In the genomic region with DNA sequence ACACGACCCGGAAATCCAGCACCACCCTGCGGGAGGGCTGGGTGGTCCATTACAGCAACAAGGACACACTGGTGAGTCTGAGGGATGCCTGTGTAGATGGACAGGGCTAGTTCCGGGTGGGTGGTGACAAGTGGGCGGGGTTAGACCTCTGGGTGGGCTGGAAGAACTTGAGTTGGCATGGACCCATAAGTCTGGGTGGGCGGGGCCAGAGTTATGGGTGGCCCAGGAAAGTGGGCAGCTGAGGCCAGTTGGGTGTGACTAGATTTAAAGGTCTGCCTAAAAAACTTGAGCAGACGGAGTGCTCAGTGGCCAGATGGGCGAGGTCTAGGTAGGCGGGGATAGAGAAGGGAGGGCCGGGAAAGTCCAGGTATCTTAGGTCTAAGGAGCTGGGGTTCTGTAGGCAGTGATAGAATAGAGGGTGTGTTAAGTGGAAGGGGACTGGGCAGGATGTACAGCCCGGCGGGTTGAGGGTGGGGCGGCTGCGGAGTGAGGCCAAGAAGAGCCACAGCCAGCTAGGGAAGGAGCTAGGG, we compare ENCODE assay signal across 13 mouse cellular contexts. TPM values are rescaled to one million over a fixed set of nuclear protein-coding genes. Genes with fewer than 3 reads are reported as not detected.
DNase-seq lines count a peak whose midpoint lies in the region; ATAC-seq lines count a peak whose summit lies in the region.
"Had no signal": no experiment of that assay in that cellular context is flagged by ENCODE, and none has a peak within 500 bp of the region (broad histone marks: within the 10 kb centered on the region; RNA-seq: fewer than 3 reads in every experiment).

No protein-coding gene starts in this region.

- peak; percentile 53; the same call in 1 of the 2 replicates for ATAC-seq in lung, embryonic 15.5 days (ENCODE audit: borderline replicate concordance, extremely low read depth, low FRiP score, low TSS enrichment)
- ATAC-seq: forebrain, embryonic 13.5 days had no signal

- H3K4me2 ChIP-seq in lung, embryonic 15.5 days, result no peak overlapping the region
- H3K4me2 ChIP-seq: forebrain, embryonic 13.5 days; hindbrain, embryonic 15.5 days; midbrain, embryonic 12.5 days had no signal

- H3K36me3 ChIP-seq in heart, embryonic 10.5 days, result peaks cover 92% of the 10 kb centered on the region
- peaks cover 89% of the 10 kb centered on the region for H3K36me3 ChIP-seq in lung, embryonic 15.5 days

- 83% methylated on average over 14 of the region's 14 CpGs for WGBS in heart, embryonic 10.5 days
- 68% methylated on average over 14 of the region's 14 CpGs for WGBS in lung, embryonic 15.5 days

- 0 out of 2 replicates have a peak, but pooled peaks cover 5% of the 10 kb centered on the region for H3K4me1 ChIP-seq in heart, embryonic 10.5 days
- no peaks in the 10 kb centered on the region for H3K4me1 ChIP-seq in lung, embryonic 15.5 days
- H3K4me1 ChIP-seq: midbrain, embryonic 12.5 days had no signal

- no peaks in the 10 kb centered on the region for H3K27me3 ChIP-seq in heart, embryonic 10.5 days (ENCODE audit: insufficient read depth, poor library complexity, severe bottlenecking)
- H3K27me3 ChIP-seq in lung, embryonic 15.5 days, result no peaks in the 10 kb centered on the region
- H3K27me3 ChIP-seq: forebrain, embryonic 13.5 days; hindbrain, embryonic 15.5 days; midbrain, embryonic 12.5 days had no signal

- H3K27ac ChIP-seq in heart, embryonic 10.5 days, result no peak overlapping the region
- H3K27ac ChIP-seq in lung, embryonic 15.5 days, result no peak overlapping the region
- H3K27ac ChIP-seq: forebrain, embryonic 13.5 days; hindbrain, embryonic 15.5 days; liver, embryonic 14.5 days; midbrain, embryonic 12.5 days had no signal

- H3K4me3 ChIP-seq in heart, embryonic 10.5 days, result no peak overlapping the region
- no peak overlapping the region for H3K4me3 ChIP-seq in lung, embryonic 15.5 days
- H3K4me3 ChIP-seq: forebrain, embryonic 13.5 days; hindbrain, embryonic 15.5 days; midbrain, embryonic 12.5 days had no signal

- no peaks in the 10 kb centered on the region for H3K9me3 ChIP-seq in heart, embryonic 10.5 days
- no peaks in the 10 kb centered on the region for H3K9me3 ChIP-seq in lung, embryonic 15.5 days
- H3K9me3 ChIP-seq: forebrain, embryonic 13.5 days; hindbrain, embryonic 15.5 days; midbrain, embryonic 12.5 days had no signal

- H3K9ac ChIP-seq in lung, embryonic 15.5 days, result no peak overlapping the region
- H3K9ac ChIP-seq: forebrain, embryonic 13.5 days; hindbrain, embryonic 15.5 days; liver, embryonic 14.5 days; midbrain, embryonic 12.5 days had no signal

- peak; percentile 46 to 55 for DNase-seq in heart, adult 18-20 months
- DNase-seq in heart, embryonic 10.5 days (ENCODE audit: low spot score), result no peak
- peak; percentile 31 for DNase-seq in urinary bladder, postnatal 14 days (ENCODE audit: low spot score)
- no peak for DNase-seq in urinary bladder, postnatal 25 days (ENCODE audit: low spot score)
- no peak for DNase-seq in cerebellum, postnatal 10 days
- DNase-seq in layer of hippocampus, postnatal 10 days (ENCODE audit: low spot score in 2 of 2), result no peak
- no peak for DNase-seq in cerebellum, postnatal 14 days
- DNase-seq: cerebellum, adult 11 months had no signal

RNA-seq across cellular contexts. Expression of gene Prkd2, which starts 10.7 kb away (rescaled TPM):
- total RNA-seq in heart, adult 18-20 months (2021), result 10 to 100 TPM; 19.7 to 22.2 TPM
- 8.9 and 9.4 TPM in 2 replicates for polyA plus RNA-seq in heart, embryonic 10.5 days (2016; fragmentation: Nextera tagmentation; extraction: Ambion mirVana)
- 18.9 and 19.7 TPM in 2 replicates for polyA plus RNA-seq in lung, embryonic 15.5 days (2015; fragmentation: Nextera tagmentation; extraction: Ambion mirVana)
- 1 to 10 TPM; 7.5 to 9.9 TPM for total RNA-seq in layer of hippocampus, postnatal 10 days (2021)

RNA-seq across cellular contexts. Expression of gene Dact3, which starts 21.8 kb away (rescaled TPM):
- 1 to 10 TPM; 8.7 to 9.4 TPM for total RNA-seq in heart, adult 18-20 months (2021)
- 5.0 and 7.2 TPM in 2 replicates for polyA plus RNA-seq in heart, embryonic 10.5 days (2016; fragmentation: Nextera tagmentation; extraction: Ambion mirVana)
- polyA plus RNA-seq in lung, embryonic 15.5 days (2015; fragmentation: Nextera tagmentation; extraction: Ambion mirVana), result 3.5 and 3.7 TPM in 2 replicates
- 10 to 100 TPM; 95.0 to 96.3 TPM for total RNA-seq in layer of hippocampus, postnatal 10 days (2021)

RNA-seq across cellular contexts. Expression of gene Fkrp, which starts 36.8 kb away (rescaled TPM):
- 10 to 100 TPM; 49.1 to 53.1 TPM for total RNA-seq in heart, adult 18-20 months (2021)
- 29.5 and 36.7 TPM in 2 replicates for polyA plus RNA-seq in heart, embryonic 10.5 days (2016; fragmentation: Nextera tagmentation; extraction: Ambion mirVana)
- polyA plus RNA-seq in lung, embryonic 15.5 days (2015; fragmentation: Nextera tagmentation; extraction: Ambion mirVana), result 28.9 and 30.6 TPM in 2 replicates
- 10 to 100 TPM; 42.2 to 45.0 TPM for total RNA-seq in layer of hippocampus, postnatal 10 days (2021)

RNA-seq across cellular contexts. Expression of gene Strn4, which starts 37.7 kb away (rescaled TPM):
- 10 to 100 TPM; 50.3 to 60.0 TPM for total RNA-seq in heart, adult 18-20 months (2021)
- 101 and 107 TPM in 2 replicates for polyA plus RNA-seq in heart, embryonic 10.5 days (2016; fragmentation: Nextera tagmentation; extraction: Ambion mirVana)
- 102 TPM in 2 replicates for polyA plus RNA-seq in lung, embryonic 15.5 days (2015; fragmentation: Nextera tagmentation; extraction: Ambion mirVana)
- total RNA-seq in layer of hippocampus, postnatal 10 days (2021), result 100 to 1,000 TPM; 260 to 286 TPM

RNA-seq across cellular contexts. Expression of gene Gng8, which starts 38.2 kb away (rescaled TPM):
- total RNA-seq in heart, adult 18-20 months (2021), result under 1 TPM in 1 of 2 experiments, not detected in 1; 0.47 TPM
- 3.0 and 6.3 TPM in 2 replicates for polyA plus RNA-seq in heart, embryonic 10.5 days (2016; fragmentation: Nextera tagmentation; extraction: Ambion mirVana)
- polyA plus RNA-seq in lung, embryonic 15.5 days (2015; fragmentation: Nextera tagmentation; extraction: Ambion mirVana), result 11.2 and 12.0 TPM in 2 replicates
- total RNA-seq in layer of hippocampus, postnatal 10 days (2021), result 1 to 10 TPM in 1 of 2 experiments, under 1 TPM in 1; 0.94 to 1.3 TPM

Comparison
In these comparisons a context has a peak if more than half of its experiments do, and no peak if none do; other contexts are left out.
1. DNase-seq: peak in heart, adult 18-20 months (2 of 2) and urinary bladder, postnatal 14 days (single experiment); none in heart, embryonic 10.5 days (single experiment), urinary bladder, postnatal 25 days (single experiment), cerebellum, postnatal 10 days (0 of 2), layer of hippocampus, postnatal 10 days (0 of 2) and cerebellum, postnatal 14 days (0 of 2).
2. RNA of gene Dact3, which starts 21.8 kb away (total RNA-seq): 95.0 to 96.3 TPM in layer of hippocampus, postnatal 10 days; 8.7 to 9.4 TPM in heart, adult 18-20 months; every median in the first group is over 4 times any median in the second.